Mouse (Mus musculus): ENCODE results near the gene Ano1.

GRCm38 (mm10) chr7:144717736-144718135 is 34.0 kb downstream of the Ano1 start:
- no peak for TF ChIP-seq CTCF (IDR thresholded peaks at IDR 0.05; ENCODE audit: extremely low read depth, insufficient read depth, low read length)
- TF ChIP-seq POLR2A (IDR thresholded peaks at IDR 0.05; ENCODE audit: extremely low read depth, insufficient read depth, low read length) = no peak
